Mouse (Mus musculus): ENCODE data around the gene S100a2. TPM values are rescaled to one million over a fixed set of nuclear protein-coding genes. Genes with fewer than 3 reads are reported as not detected.
A peak's percentile ranks its signal among the peaks of the same experiment; 100 is the strongest.

Gene S100a2
- polyA plus RNA-seq, 1 experiment = not detected

- Histone ChIP-seq H3K36me3 (ENCODE audit: control insufficient read depth, insufficient read depth, low read length, poor library complexity, severe bottlenecking) (no peaks in the 10 kb centered on the region), H3K27ac (ENCODE audit: insufficient read depth, low read length) (no peak overlapping the region), H3K9ac (ENCODE audit: low read depth, poor library complexity, severe bottlenecking) (no peak overlapping the region), H3K9me3 (replicated peaks; ENCODE audit: control insufficient read depth, insufficient read depth, low read length, poor library complexity, severe bottlenecking) (no peaks in the 10 kb centered on the region), H3K27me3 (ENCODE audit: control insufficient read depth, insufficient read depth, low read length, poor library complexity, severe bottlenecking) (no peaks in the 10 kb centered on the region), H3K4me3 (ENCODE audit: low read depth, low read length) (no peak overlapping the region), H3K4me1 (ENCODE audit: control insufficient read depth, insufficient read depth, low read length) (peaks cover 2% of the 10 kb centered on the region)
- TF ChIP-seq CTCF (IDR thresholded peaks at IDR 0.05; ENCODE audit: low read depth, low read length) = peak; percentile 52
- TF ChIP-seq POLR2A (IDR thresholded peaks at IDR 0.05; ENCODE audit: insufficient read depth, low read length) = no peak
Measured at GRCm38 (mm10) chr3:90582156-90582555, 7.9 kb upstream of the S100a2 start.

GRCm38 (mm10) chr3:90582556-90582955, 7.5 kb upstream of the S100a2 start:
- Histone ChIP-seq H3K9ac (ENCODE audit: low read depth, poor library complexity, severe bottlenecking) (no peak overlapping the region), H3K9me3 (replicated peaks; ENCODE audit: control insufficient read depth, insufficient read depth, low read length, poor library complexity, severe bottlenecking) (no peaks in the 10 kb centered on the region), H3K36me3 (ENCODE audit: control insufficient read depth, insufficient read depth, low read length, poor library complexity, severe bottlenecking) (no peaks in the 10 kb centered on the region), H3K27me3 (ENCODE audit: control insufficient read depth, insufficient read depth, low read length, poor library complexity, severe bottlenecking) (no peaks in the 10 kb centered on the region), H3K4me3 (ENCODE audit: low read depth, low read length) (no peak overlapping the region), H3K4me1 (ENCODE audit: control insufficient read depth, insufficient read depth, low read length) (peaks cover 2% of the 10 kb centered on the region), H3K27ac (ENCODE audit: insufficient read depth, low read length) (no peak overlapping the region)
- no peak for TF ChIP-seq CTCF (IDR thresholded peaks at IDR 0.05; ENCODE audit: low read depth, low read length)
- TF ChIP-seq POLR2A (IDR thresholded peaks at IDR 0.05; ENCODE audit: insufficient read depth, low read length) = no peak

- H3K4me3 ChIP-seq (ENCODE audit: low read depth, low read length) = no peak overlapping the region
Measured at GRCm38 (mm10) chr3:90583893-90584292, 6.2 kb upstream of the S100a2 start.

DNA sequence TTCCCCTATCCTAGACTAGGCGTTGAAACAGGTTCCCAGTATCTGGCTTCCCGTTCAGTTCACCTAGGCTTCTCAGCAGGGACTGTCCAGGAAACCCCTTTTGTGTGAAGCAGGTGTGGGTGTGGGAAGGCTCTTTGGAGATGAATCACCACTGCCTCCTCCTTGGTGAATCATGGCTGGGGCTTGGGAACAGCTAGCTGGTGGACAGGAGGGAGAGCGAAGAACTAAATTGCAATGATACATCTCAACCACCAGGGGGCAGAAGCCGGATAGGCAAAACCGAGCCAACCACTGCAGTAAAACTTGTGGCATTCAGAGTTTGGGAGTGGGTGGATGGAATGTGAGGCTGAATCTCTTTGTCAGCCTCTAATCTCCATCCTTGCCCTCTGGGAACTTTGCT, 4.5 kb upstream of the S100a2 start:
- Histone ChIP-seq H3K9me3 (replicated peaks; ENCODE audit: control insufficient read depth, insufficient read depth, low read length, poor library complexity, severe bottlenecking) (no peaks in the 10 kb centered on the region), H3K9ac (ENCODE audit: low read depth, poor library complexity, severe bottlenecking) (no peak overlapping the region)
- TF ChIP-seq POLR2A (IDR thresholded peaks at IDR 0.05; ENCODE audit: insufficient read depth, low read length) (no peak), EP300 (IDR thresholded peaks at IDR 0.05; ENCODE audit: insufficient read depth, low read depth, low read length) (0 out of 2 replicates have a peak, but pooled peaks have one; percentile 38), CTCF (IDR thresholded peaks at IDR 0.05; ENCODE audit: low read depth, low read length) (peak; percentile 85)

More at GRCm38 (mm10) chr3:90583893-90584292, 6.2 kb upstream of the S100a2 start:
- no peaks in the 10 kb centered on the region for H3K9me3 ChIP-seq (replicated peaks; ENCODE audit: control insufficient read depth, insufficient read depth, low read length, poor library complexity, severe bottlenecking)
- TF ChIP-seq EP300 (IDR thresholded peaks at IDR 0.05; ENCODE audit: insufficient read depth, low read depth, low read length) (no peak), POLR2A (IDR thresholded peaks at IDR 0.05; ENCODE audit: insufficient read depth, low read length) (no peak), CTCF (IDR thresholded peaks at IDR 0.05; ENCODE audit: low read depth, low read length) (no peak)
- H3K36me3 ChIP-seq (ENCODE audit: control insufficient read depth, insufficient read depth, low read length, poor library complexity, severe bottlenecking) = no peaks in the 10 kb centered on the region
- no peaks in the 10 kb centered on the region for H3K27me3 ChIP-seq (ENCODE audit: control insufficient read depth, insufficient read depth, low read length, poor library complexity, severe bottlenecking)
- no peak overlapping the region for H3K27ac ChIP-seq (ENCODE audit: insufficient read depth, low read length)
- H3K9ac ChIP-seq (ENCODE audit: low read depth, poor library complexity, severe bottlenecking) = no peak overlapping the region
- peaks cover 2% of the 10 kb centered on the region for H3K4me1 ChIP-seq (ENCODE audit: control insufficient read depth, insufficient read depth, low read length)

GRCm38 (mm10) chr3:90586016-90586643, 3.9 kb upstream of the S100a2 start:
- Histone ChIP-seq H3K4me1 (ENCODE audit: control insufficient read depth, insufficient read depth, low read length) (peaks cover 2% of the 10 kb centered on the region), H3K4me3 (ENCODE audit: low read depth, low read length) (no peak overlapping the region), H3K9me3 (replicated peaks; ENCODE audit: control insufficient read depth, insufficient read depth, low read length, poor library complexity, severe bottlenecking) (no peaks in the 10 kb centered on the region), H3K36me3 (ENCODE audit: control insufficient read depth, insufficient read depth, low read length, poor library complexity, severe bottlenecking) (no peaks in the 10 kb centered on the region), H3K9ac (ENCODE audit: low read depth, poor library complexity, severe bottlenecking) (no peak overlapping the region), H3K27ac (ENCODE audit: insufficient read depth, low read length) (peak overlapping the region; percentile 27), H3K27me3 (ENCODE audit: control insufficient read depth, insufficient read depth, low read length, poor library complexity, severe bottlenecking) (no peaks in the 10 kb centered on the region)
- TF ChIP-seq EP300 (IDR thresholded peaks at IDR 0.05; ENCODE audit: insufficient read depth, low read depth, low read length) = no peak
- no peak for TF ChIP-seq CTCF (IDR thresholded peaks at IDR 0.05; ENCODE audit: low read depth, low read length)
- no peak for TF ChIP-seq POLR2A (IDR thresholded peaks at IDR 0.05; ENCODE audit: insufficient read depth, low read length)

More for the DNA sequence above, 4.5 kb upstream of the S100a2 start:
- Histone ChIP-seq H3K4me1 (ENCODE audit: control insufficient read depth, insufficient read depth, low read length) (peaks cover 2% of the 10 kb centered on the region), H3K27ac (ENCODE audit: insufficient read depth, low read length) (no peak overlapping the region), H3K27me3 (ENCODE audit: control insufficient read depth, insufficient read depth, low read length, poor library complexity, severe bottlenecking) (no peaks in the 10 kb centered on the region), H3K36me3 (ENCODE audit: control insufficient read depth, insufficient read depth, low read length, poor library complexity, severe bottlenecking) (no peaks in the 10 kb centered on the region), H3K4me3 (ENCODE audit: low read depth, low read length) (no peak overlapping the region)

- H3K27ac ChIP-seq (ENCODE audit: insufficient read depth, low read length) = peak overlapping the region; percentile 33
Measured at GRCm38 (mm10) chr3:90586906-90587305, 3.1 kb upstream of the S100a2 start.

More at GRCm38 (mm10) chr3:90586906-90587305, 3.1 kb upstream of the S100a2 start:
- H3K9ac ChIP-seq (ENCODE audit: low read depth, poor library complexity, severe bottlenecking) = no peak overlapping the region
- H3K4me1 ChIP-seq (ENCODE audit: control insufficient read depth, insufficient read depth, low read length) = peaks cover 2% of the 10 kb centered on the region
- H3K36me3 ChIP-seq (ENCODE audit: control insufficient read depth, insufficient read depth, low read length, poor library complexity, severe bottlenecking) = no peaks in the 10 kb centered on the region
- no peaks in the 10 kb centered on the region for H3K9me3 ChIP-seq (replicated peaks; ENCODE audit: control insufficient read depth, insufficient read depth, low read length, poor library complexity, severe bottlenecking)
- H3K4me3 ChIP-seq (ENCODE audit: low read depth, low read length) = peak overlapping the region; percentile 1; the same call in 1 of the 2 replicates
- no peaks in the 10 kb centered on the region for H3K27me3 ChIP-seq (ENCODE audit: control insufficient read depth, insufficient read depth, low read length, poor library complexity, severe bottlenecking)
- TF ChIP-seq EP300 (IDR thresholded peaks at IDR 0.05; ENCODE audit: insufficient read depth, low read depth, low read length) = peak; percentile 91
- peak; percentile 7 for TF ChIP-seq CTCF (IDR thresholded peaks at IDR 0.05; ENCODE audit: low read depth, low read length)
- no peak for TF ChIP-seq POLR2A (IDR thresholded peaks at IDR 0.05; ENCODE audit: insufficient read depth, low read length)

All from ES-Bruce4 (cell line).